Mouse (Mus musculus) cerebellum, adult 9-11 months (tissue): ENCODE measurements around the gene Hypm.

ENCODE experiments used
- DNase-seq: peaks from one replicate; pipeline ENCODE4 v3.0.0; 2022

Gene Hypm

GRCm38 (mm10) chrX:9846628-9847027 lies at the start of gene Hypm:
Hypm (plus strand) TSS chrX:9846928.
- no peak for DNase-seq

GRCm38 (mm10) chrX:9810101-9810500 lies 36.6 kb upstream of the Hypm start:
- no peak for DNase-seq

GRCm38 (mm10) chrX:9812469-9812868 lies 34.3 kb upstream of the Hypm start:
- no peak for DNase-seq

- no peak for DNase-seq
Observed at GRCm38 (mm10) chrX:9834779-9835178, 11.9 kb upstream of the Hypm start.

GRCm38 (mm10) chrX:9849403-9849802 lies 2.7 kb downstream of the Hypm start, which contains the start of gene H2al3:
H2al3 (plus strand) TSS chrX:9849703.
- DNase-seq: no peak

- DNase-seq: no peak
Observed at GRCm38 (mm10) chrX:9861859-9862258, 15.1 kb downstream of the Hypm start.

GRCm38 (mm10) chrX:9875519-9875918 lies 28.8 kb downstream of the Hypm start:
- no peak for DNase-seq

GRCm38 (mm10) chrX:9885322-9885721 lies 38.6 kb downstream of the Hypm start, which contains the start of gene Sytl5:
Sytl5 (plus strand) TSS chrX:9885622.
- no peak for DNase-seq
